Mouse (Mus musculus) heart, embryonic 12.5 days (tissue): ENCODE results near the gene Ptpn12. TPM values are rescaled to one million over a fixed set of nuclear protein-coding genes. Genes with fewer than 3 reads are reported as not detected.
A peak's percentile ranks its signal among the peaks of the same experiment; 100 is the strongest.
"Not testable (repeated sequence)": the region's sequence is repeated elsewhere in the genome, so short reads cannot be mapped to it uniquely, and the experiment has no call there.

ENCODE experiments used
- ATAC-seq: fragments of 200-750 bp; cut with Nextera tagmentation; 2 replicates; pipeline ENCODE4 v1.8.0; 2017; ENCODE audit warnings: moderate TSS enrichment, moderate library complexity; ENCODE audit not compliant: insufficient number of reproducible peaks, low FRiP score
- H3K27ac ChIP-seq: fragments of 300-500 bp; sonication (generic); 2 replicates; pipeline ENCODE4 v1.5.1; 2016; ENCODE audit warnings: mild to moderate bottlenecking, moderate library complexity; ENCODE audit not compliant: poor library complexity, severe bottlenecking
- H3K27me3 ChIP-seq: fragments of 300-500 bp; sonication (generic); replicated peaks from 2 replicates; pipeline ENCODE4 v1.6.1; 2016; ENCODE audit warnings: mild to moderate bottlenecking, moderate library complexity
- H3K36me3 ChIP-seq: fragments of 300-500 bp; sonication (generic); 2 replicates; pipeline ENCODE4 v1.6.1; 2016; ENCODE audit warnings: mild to moderate bottlenecking, moderate library complexity
- H3K4me1 ChIP-seq: fragments of 300-500 bp; sonication (generic); replicated peaks from 2 replicates; pipeline ENCODE4 v1.6.1; 2016; ENCODE audit warnings: mild to moderate bottlenecking
- H3K4me2 ChIP-seq: fragments of 300-500 bp; sonication (generic); 2 replicates; pipeline ENCODE4 v1.6.1; 2016; ENCODE audit warnings: mild to moderate bottlenecking, moderate library complexity
- H3K4me3 ChIP-seq: fragments of 300-500 bp; sonication (generic); 2 replicates; pipeline ENCODE4 v1.5.1; 2016; ENCODE audit warnings: mild to moderate bottlenecking
- H3K9ac ChIP-seq: fragments of 300-500 bp; sonication (generic); 2 replicates; pipeline ENCODE4 v1.6.1; 2016; ENCODE audit warnings: mild to moderate bottlenecking, moderate library complexity
- H3K9me3 ChIP-seq: fragments of 300-500 bp; sonication (generic); replicated peaks from 2 replicates; pipeline ENCODE4 v1.6.1; 2016; ENCODE audit warnings: mild to moderate bottlenecking, moderate library complexity
- WGBS: fragments of 180-500 bp; shearing (Covaris S2); methylation state at CpG from one replicate; pipeline ENCODE4 v1.1.7; 2016; 5-methylcytosine and 5-hydroxymethylcytosine counted together
- polyA plus RNA-seq: library from polyadenylated mRNA; unstranded; fragments of >200 nt; fragmentation: Nextera tagmentation; extraction: Ambion mirVana; gene quantifications from 2 replicates; pipeline ENCODE4 v1.2.1, GENCODE M21; 2016

Gene Ptpn12
- polyA plus RNA-seq, 1 experiment from 2014 or later: 18.5 TPM

- peak; percentile 99 for ATAC-seq
- Histone ChIP-seq H3K9me3 (peaks cover 5% of the 10 kb centered on the region; the same call in 1 of the 2 replicates), H3K9ac (peak overlapping the region; percentile 97), H3K27ac (peak overlapping the region; percentile 97), H3K36me3 (peaks cover 22% of the 10 kb centered on the region), H3K4me2 (peak overlapping the region; percentile 74), H3K27me3 (no peaks in the 10 kb centered on the region), H3K4me1 (peaks cover 14% of the 10 kb centered on the region), H3K4me3 (peak overlapping the region; percentile 91)
- WGBS: under 1% methylated on average over 51 of the region's 51 CpGs
Observed at GRCm38 (mm10) chr5:20951666-20952281, 103.9 kb downstream of the Ptpn12 start.

- Histone ChIP-seq H3K4me1 (peaks cover 14% of the 10 kb centered on the region), H3K9me3 (no peaks in the 10 kb centered on the region), H3K27ac (peak overlapping the region; percentile 97), H3K27me3 (no peaks in the 10 kb centered on the region), H3K36me3 (peaks cover 15% of the 10 kb centered on the region), H3K4me3 (peak overlapping the region; percentile 91), H3K4me2 (peak overlapping the region; percentile 74), H3K9ac (peak overlapping the region; percentile 97)
- under 1% methylated on average over 87 of the region's 88 CpGs for WGBS
- peak; percentile 74 for ATAC-seq
Observed at GRCm38 (mm10) chr5:20950855-20951650, 104.7 kb downstream of the Ptpn12 start.

- Histone ChIP-seq H3K9me3 (no peaks in the 10 kb centered on the region), H3K27me3 (no peaks in the 10 kb centered on the region), H3K4me2 (peak overlapping the region; percentile 74), H3K27ac (peak overlapping the region; percentile 97), H3K4me1 (peaks cover 18% of the 10 kb centered on the region), H3K36me3 (peaks cover 11% of the 10 kb centered on the region), H3K9ac (peak overlapping the region; percentile 97), H3K4me3 (peak overlapping the region; percentile 91)
- no peak for ATAC-seq
- WGBS: 0% methylated on average over 9 of the region's 9 CpGs
Observed at GRCm38 (mm10) chr5:20950516-20950854, 105.2 kb downstream of the Ptpn12 start.

GRCm38 (mm10) chr5:20950093-20950492, 105.6 kb downstream of the Ptpn12 start:
- Histone ChIP-seq H3K36me3 (peaks cover 11% of the 10 kb centered on the region), H3K9me3 (no peaks in the 10 kb centered on the region), H3K4me1 (peaks cover 22% of the 10 kb centered on the region), H3K4me2 (peak overlapping the region; percentile 74), H3K27ac (no peak overlapping the region), H3K9ac (peak overlapping the region; percentile 97), H3K27me3 (no peaks in the 10 kb centered on the region), H3K4me3 (peak overlapping the region; percentile 91)
- WGBS: 13% methylated on average over 5 of the region's 5 CpGs
- ATAC-seq: no peak

GRCm38 (mm10) chr5:20946906-20947305, 108.8 kb downstream of the Ptpn12 start:
- ATAC-seq: no peak
- no peaks in the 10 kb centered on the region for H3K36me3 ChIP-seq
- H3K9me3 ChIP-seq: no peaks in the 10 kb centered on the region
- H3K27me3 ChIP-seq: no peaks in the 10 kb centered on the region
- H3K4me1 ChIP-seq: peaks cover 27% of the 10 kb centered on the region
- no peak overlapping the region for H3K4me2 ChIP-seq
- 86% methylated on average over 6 of the region's 6 CpGs for WGBS
- H3K9ac ChIP-seq: no peak overlapping the region
- no peak overlapping the region for H3K27ac ChIP-seq
- H3K4me3 ChIP-seq: no peak overlapping the region

GRCm38 (mm10) chr5:20944961-20945748, 110.6 kb downstream of the Ptpn12 start:
- H3K9me3 ChIP-seq: no peaks in the 10 kb centered on the region
- peak overlapping the region; percentile 41; the same call in 1 of the 2 replicates for H3K27ac ChIP-seq
- no peaks in the 10 kb centered on the region for H3K36me3 ChIP-seq
- 57% methylated on average over 13 of the region's 13 CpGs for WGBS
- no peak for ATAC-seq
- H3K4me1 ChIP-seq: peaks cover 44% of the 10 kb centered on the region
- H3K4me2 ChIP-seq: peak overlapping the region; percentile 17; the same call in 1 of the 2 replicates
- no peak overlapping the region for H3K4me3 ChIP-seq
- no peaks in the 10 kb centered on the region for H3K27me3 ChIP-seq
- H3K9ac ChIP-seq: no peak overlapping the region

GRCm38 (mm10) chr5:20943791-20944190, 111.9 kb downstream of the Ptpn12 start:
- H3K4me1 ChIP-seq: peaks cover 53% of the 10 kb centered on the region
- H3K4me3 ChIP-seq, H3K27ac ChIP-seq, H3K9me3 ChIP-seq, H3K9ac ChIP-seq, H3K4me2 ChIP-seq, ATAC-seq, H3K27me3 ChIP-seq, H3K36me3 ChIP-seq: not testable (repeated sequence)
- 72% methylated on average over 4 of the region's 4 CpGs for WGBS

- Histone ChIP-seq H3K36me3 (no peaks in the 10 kb centered on the region), H3K4me2 (no peak overlapping the region), H3K27me3 (no peaks in the 10 kb centered on the region), H3K9me3 (no peaks in the 10 kb centered on the region), H3K27ac (no peak overlapping the region), H3K4me1 (peaks cover 57% of the 10 kb centered on the region), H3K4me3 (no peak overlapping the region), H3K9ac (no peak overlapping the region)
- WGBS: 91% methylated on average over 3 of the region's 3 CpGs
- no peak for ATAC-seq
Observed at GRCm38 (mm10) chr5:20942523-20942922, 113.2 kb downstream of the Ptpn12 start.

- WGBS: 12% methylated on average over 5 of the region's 5 CpGs
- H3K4me1 ChIP-seq: peaks cover 56% of the 10 kb centered on the region
- no peaks in the 10 kb centered on the region for H3K27me3 ChIP-seq
- H3K4me2 ChIP-seq: no peak overlapping the region
- no peak overlapping the region for H3K4me3 ChIP-seq
- no peak overlapping the region for H3K9ac ChIP-seq
- no peaks in the 10 kb centered on the region for H3K9me3 ChIP-seq
- no peaks in the 10 kb centered on the region for H3K36me3 ChIP-seq
- ATAC-seq: peak; percentile 71
- peak overlapping the region; percentile 50 for H3K27ac ChIP-seq
Observed at GRCm38 (mm10) chr5:20941205-20941604, 114.5 kb downstream of the Ptpn12 start.

- Histone ChIP-seq H3K36me3 (no peaks in the 10 kb centered on the region), H3K9me3 (no peaks in the 10 kb centered on the region), H3K9ac (no peak overlapping the region), H3K4me1 (peaks cover 59% of the 10 kb centered on the region), H3K27ac (peak overlapping the region; percentile 83), H3K4me3 (no peak overlapping the region), H3K4me2 (peak overlapping the region; percentile 40; the same call in 1 of the 2 replicates), H3K27me3 (no peaks in the 10 kb centered on the region)
- 66% methylated on average over 4 of the region's 4 CpGs for WGBS
- ATAC-seq: peak; percentile 22; the same call in 1 of the 2 replicates
Observed at GRCm38 (mm10) chr5:20940696-20941095, 115.0 kb downstream of the Ptpn12 start.
